Mouse (Mus musculus) forebrain, postnatal 0 days (tissue): ENCODE results near the gene Tspan5. TPM values are rescaled to one million over a fixed set of nuclear protein-coding genes. Genes with fewer than 3 reads are reported as not detected.

Source experiments
- ATAC-seq: fragments of 200-750 bp; cut with Nextera tagmentation; 2 replicates; pipeline ENCODE4 v1.8.0; 2017; ENCODE audit warnings: mild to moderate bottlenecking, moderate library complexity
- DNase-seq: peaks from one replicate; pipeline ENCODE4 v3.0.0-alpha.2; 2015
- H3K27ac ChIP-seq: fragments of 300-500 bp; sonication (generic); 2 replicates; pipeline ENCODE4 v1.5.1; 2014; ENCODE audit warnings: low read depth, mild to moderate bottlenecking, antibody characterized with exemption, low read length, moderate library complexity, mixed read lengths
- H3K27me3 ChIP-seq: fragments of 300-500 bp; sonication (generic); 2 replicates; pipeline ENCODE4 v1.6.1; 2014; ENCODE audit warnings: mild to moderate bottlenecking, low read length, mixed read lengths; ENCODE audit not compliant: insufficient read depth
- H3K36me3 ChIP-seq: fragments of 300-500 bp; sonication (generic); 2 replicates; pipeline ENCODE4 v1.6.1; 2014; ENCODE audit warnings: mild to moderate bottlenecking, moderate library complexity; ENCODE audit not compliant: insufficient read depth
- H3K4me1 ChIP-seq: fragments of 300-500 bp; sonication (generic); 2 replicates; pipeline ENCODE4 v1.6.1; 2014; ENCODE audit warnings: antibody characterized with exemption; ENCODE audit not compliant: insufficient read depth
- H3K4me2 ChIP-seq: fragments of 300-500 bp; sonication (generic); 2 replicates; pipeline ENCODE4 v1.6.1; 2014; ENCODE audit warnings: low read depth, mild to moderate bottlenecking, moderate library complexity
- H3K4me3 ChIP-seq: fragments of 300-500 bp; sonication (generic); 2 replicates; pipeline ENCODE4 v1.5.1; 2014; ENCODE audit warnings: low read depth, low read length, mixed read lengths
- H3K9ac ChIP-seq: fragments of 300-500 bp; sonication (generic); 2 replicates; pipeline ENCODE4 v1.6.1; 2014; ENCODE audit warnings: mild to moderate bottlenecking
- H3K9me3 ChIP-seq: fragments of 300-500 bp; sonication (generic); 2 replicates; pipeline ENCODE4 v1.6.1; 2016; ENCODE audit warnings: low read length
- CTCF ChIP-seq: sonication (generic); IDR thresholded peaks from 2 replicates; pipeline ENCODE4 v1.5.1; 2016; ENCODE audit warnings: antibody characterized with exemption, control low read depth, low read depth
- WGBS: fragments of 180-500 bp; shearing (Covaris S2); extraction: QIAGEN DNeasy Blood & Tissue Kit; methylation state at CpG from one replicate; pipeline ENCODE4 v1.1.7; 2014; 5-methylcytosine and 5-hydroxymethylcytosine counted together
- polyA plus RNA-seq: library from polyadenylated mRNA; unstranded; fragments of >200 nt; fragmentation: Nextera tagmentation; extraction: Ambion mirVana; gene quantifications from 2 replicates; pipeline ENCODE4 v1.2.1, GENCODE M21; 2015
- total RNA-seq: library from RNA; depleted of rRNA; stranded (reverse); fragments of >200 nt; gene quantifications from 2 replicates; pipeline ENCODE4 v1.2.3, GENCODE M21; 2014

Gene Tspan5
- total and polyA plus RNA-seq, 2 experiments from 2014 or later = 96.8 to 149 TPM

DNA sequence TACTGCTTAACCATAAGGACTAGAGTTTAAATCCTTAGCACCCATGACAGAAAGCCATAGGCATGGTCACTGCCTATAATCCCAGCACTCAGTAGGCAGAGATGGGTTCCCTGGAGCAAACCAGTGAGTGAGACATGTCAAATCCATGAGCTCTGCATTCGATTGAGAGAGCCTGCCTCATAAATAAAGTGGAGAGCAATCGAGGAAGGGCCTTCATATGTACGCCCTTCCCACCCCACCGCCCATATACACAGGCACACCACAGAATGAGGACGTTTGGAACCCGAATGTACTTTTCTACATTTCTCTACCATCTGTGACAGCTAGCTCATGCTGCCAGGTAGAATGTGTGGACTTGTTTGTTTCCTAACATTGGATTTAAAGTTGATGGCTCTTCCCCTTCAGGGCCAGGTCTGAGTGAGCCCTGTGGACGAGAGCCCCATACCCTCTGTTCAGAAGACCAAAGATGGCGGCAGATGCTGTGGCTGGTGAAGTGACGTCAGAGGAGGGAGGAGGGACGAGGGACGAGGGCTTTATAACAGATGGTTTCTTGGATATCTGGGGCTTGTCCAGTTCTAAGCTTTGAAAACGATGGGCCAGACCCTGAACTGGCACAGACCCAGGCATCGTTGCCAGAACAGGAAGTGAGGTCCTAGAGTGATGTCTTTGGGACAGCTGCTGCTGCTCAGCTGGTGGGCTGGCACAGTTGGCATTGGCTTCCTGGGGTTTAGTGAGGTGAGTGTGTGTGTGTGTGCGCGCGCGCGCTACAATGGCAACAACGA lies 42.1 kb downstream of the Tspan5 start:
- ATAC-seq (peak; percentile 63), DNase-seq (peak; percentile 75)
- H3K4me2 ChIP-seq = peak overlapping the region; percentile 17; the same call in 1 of the 2 replicates
- H3K4me3 ChIP-seq = no peak overlapping the region
- WGBS = 59% methylated on average over 19 of the region's 19 CpGs
- H3K27me3 ChIP-seq = no peaks in the 10 kb centered on the region
- H3K9ac ChIP-seq = no peak overlapping the region
- TF ChIP-seq CTCF = no peak
- H3K27ac ChIP-seq = peak overlapping the region; percentile 50; the same call in 1 of the 2 replicates
- H3K36me3 ChIP-seq = no peaks in the 10 kb centered on the region
- peaks cover 22% of the 10 kb centered on the region for H3K4me1 ChIP-seq
- no peaks in the 10 kb centered on the region for H3K9me3 ChIP-seq

DNA sequence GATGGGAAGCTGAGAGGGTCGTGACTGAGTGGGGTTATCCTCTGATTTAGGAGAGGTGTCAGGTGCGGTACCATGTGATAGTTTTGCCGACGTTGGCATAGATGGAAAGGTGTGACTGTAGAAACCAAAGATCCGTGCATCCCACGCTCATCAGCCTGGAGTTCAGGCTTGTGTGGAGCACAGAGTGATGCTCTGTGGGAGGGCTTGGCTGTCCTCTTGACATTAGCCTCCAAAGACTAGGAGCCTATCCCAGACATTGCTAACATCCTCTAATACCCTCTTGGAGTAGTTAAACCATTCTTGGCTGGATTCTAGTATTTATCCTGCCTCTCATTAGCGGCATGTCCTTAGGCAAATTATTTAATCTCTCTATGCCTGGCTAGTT lies 42.6 kb downstream of the Tspan5 start:
- H3K27me3 ChIP-seq = no peaks in the 10 kb centered on the region
- TF ChIP-seq CTCF = no peak
- peak; percentile 24; the same call in 1 of the 2 replicates for ATAC-seq
- H3K27ac ChIP-seq = no peak overlapping the region
- H3K36me3 ChIP-seq = no peaks in the 10 kb centered on the region
- no peak for DNase-seq
- H3K9me3 ChIP-seq = no peaks in the 10 kb centered on the region
- no peak overlapping the region for H3K4me3 ChIP-seq
- peak overlapping the region; percentile 17; the same call in 1 of the 2 replicates for H3K4me2 ChIP-seq
- H3K4me1 ChIP-seq = peaks cover 25% of the 10 kb centered on the region
- 60% methylated on average over 7 of the region's 7 CpGs for WGBS
- no peak overlapping the region for H3K9ac ChIP-seq

DNA sequence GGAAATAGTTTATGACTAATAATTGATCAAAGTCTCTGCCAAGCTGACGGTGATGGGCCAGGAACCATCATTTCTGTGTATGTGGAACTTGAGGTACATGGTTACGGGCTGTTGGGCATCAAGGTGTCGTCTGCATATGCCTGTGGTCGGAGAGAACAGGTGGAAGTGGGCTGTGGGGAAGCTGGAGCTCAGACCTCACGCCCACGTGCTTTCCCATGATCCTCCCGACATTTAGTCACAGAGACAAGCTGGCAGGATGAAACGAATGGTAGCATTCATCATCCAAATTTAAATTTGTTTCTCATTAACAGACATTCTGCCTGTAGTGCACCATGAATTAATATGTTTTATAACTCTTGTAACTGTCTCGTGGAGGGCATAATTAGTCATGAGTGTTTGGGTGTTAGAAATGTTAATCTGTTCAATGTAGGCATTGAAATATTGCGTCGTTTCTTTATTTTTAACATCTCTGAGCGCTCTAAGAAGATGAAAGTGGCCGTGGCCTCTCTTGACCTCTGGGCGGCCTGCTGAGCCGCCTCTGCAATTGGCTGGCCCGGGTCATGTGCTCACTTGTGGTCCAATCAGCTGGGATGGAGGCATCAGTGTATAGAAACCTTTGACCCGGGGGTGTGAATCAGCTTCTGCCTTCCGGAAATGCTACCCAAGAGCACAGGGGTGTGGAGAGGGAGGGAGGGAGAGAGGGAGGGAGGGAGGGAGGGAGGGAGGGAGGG lies 45.9 kb downstream of the Tspan5 start:
- Histone ChIP-seq H3K9me3 (no peaks in the 10 kb centered on the region), H3K4me1 (peaks cover 22% of the 10 kb centered on the region; the same call in 1 of the 2 replicates), H3K9ac (no peak overlapping the region), H3K27ac (no peak overlapping the region), H3K36me3 (no peaks in the 10 kb centered on the region), H3K4me3 (no peak overlapping the region), H3K4me2 (no peak overlapping the region), H3K27me3 (no peaks in the 10 kb centered on the region)
- ATAC-seq (peak; percentile 12; the same call in 1 of the 2 replicates), DNase-seq (no peak)
- TF ChIP-seq CTCF = no peak
- WGBS = 72% methylated on average over 18 of the region's 18 CpGs

DNA sequence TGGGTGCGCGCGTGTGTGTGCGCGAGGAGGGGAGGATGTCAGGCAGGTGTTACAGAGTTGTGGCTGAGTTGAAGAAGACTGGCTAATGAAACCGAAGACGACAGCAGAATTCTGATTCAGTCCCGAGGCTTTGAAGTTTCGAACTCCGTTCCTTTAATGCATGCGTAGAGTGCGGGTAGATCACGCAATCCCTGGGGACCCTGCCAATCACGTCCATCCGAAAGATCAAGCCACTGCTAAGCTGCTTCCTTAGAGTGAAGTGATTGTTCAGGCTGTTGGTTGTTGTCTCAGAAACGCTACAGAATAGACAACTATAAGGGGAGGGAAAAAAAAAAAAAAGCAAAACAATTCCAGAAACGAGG lies 46.5 kb downstream of the Tspan5 start:
- Histone ChIP-seq H3K4me3 (no peak overlapping the region), H3K27me3 (no peaks in the 10 kb centered on the region), H3K4me2 (no peak overlapping the region), H3K36me3 (no peaks in the 10 kb centered on the region), H3K9ac (no peak overlapping the region), H3K9me3 (no peaks in the 10 kb centered on the region), H3K27ac (0 out of 2 replicates have a peak overlapping the region, but pooled peaks have one; percentile 35), H3K4me1 (peaks cover 19% of the 10 kb centered on the region; the same call in 1 of the 2 replicates)
- 41% methylated on average over 17 of the region's 17 CpGs for whole genome bisulfite sequencing
- no peak for DNase-seq
- no peak for TF ChIP-seq CTCF
- no peak for ATAC-seq

DNA sequence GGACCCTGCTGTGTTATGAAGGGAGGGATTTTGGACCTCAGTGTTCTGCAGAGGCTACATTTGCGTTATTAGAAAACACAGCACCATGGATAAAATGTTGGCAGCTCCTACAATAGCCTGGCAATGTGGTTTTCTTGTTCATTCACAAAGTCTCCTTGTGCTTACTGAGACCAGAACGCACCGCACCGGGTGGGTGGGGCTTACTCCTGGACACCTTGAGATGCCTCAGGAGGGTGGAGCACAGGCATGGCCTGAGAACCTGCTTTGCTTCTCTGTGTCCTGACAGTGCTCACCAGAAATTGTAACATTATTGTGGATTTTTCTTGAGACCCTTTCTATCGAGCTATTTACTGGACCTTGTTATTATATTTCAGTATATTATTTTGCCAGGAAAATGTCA lies 47.3 kb downstream of the Tspan5 start:
- ATAC-seq (no peak), DNase-seq (no peak)
- WGBS = 64% methylated on average over 5 of the region's 5 CpGs
- TF ChIP-seq CTCF = no peak
- H3K9me3 ChIP-seq = no peaks in the 10 kb centered on the region
- no peaks in the 10 kb centered on the region for H3K36me3 ChIP-seq
- peaks cover 11% of the 10 kb centered on the region; the same call in 1 of the 2 replicates for H3K4me1 ChIP-seq
- H3K27ac ChIP-seq = 0 out of 2 replicates have a peak overlapping the region, but pooled peaks have one; percentile 4
- no peak overlapping the region for H3K4me2 ChIP-seq
- no peak overlapping the region for H3K9ac ChIP-seq
- no peak overlapping the region for H3K4me3 ChIP-seq
- no peaks in the 10 kb centered on the region for H3K27me3 ChIP-seq

DNA sequence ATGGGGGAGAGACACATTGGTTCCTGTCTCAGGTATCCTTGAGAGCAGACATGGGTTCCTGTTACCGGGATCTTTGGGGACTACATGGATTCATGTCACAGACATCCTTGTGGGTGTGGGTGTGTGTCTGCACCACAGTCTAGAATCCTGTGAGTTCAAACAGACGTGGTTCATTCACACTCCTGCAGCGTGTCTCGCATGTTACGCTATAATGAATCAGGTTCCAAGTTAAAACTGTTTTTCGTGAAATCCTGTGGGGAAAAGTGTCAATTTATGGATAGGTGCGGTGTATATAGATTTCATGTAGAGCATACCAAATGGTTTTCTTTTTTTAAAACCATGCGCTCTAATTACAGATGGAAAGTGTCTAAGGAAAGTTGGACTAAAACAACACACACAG lies 52.5 kb downstream of the Tspan5 start:
- no peaks in the 10 kb centered on the region for H3K36me3 ChIP-seq
- no peak for TF ChIP-seq CTCF
- H3K9ac ChIP-seq = no peak overlapping the region
- ATAC-seq (peak; percentile 44; the same call in 1 of the 2 replicates), DNase-seq (no peak)
- H3K4me2 ChIP-seq = no peak overlapping the region
- H3K4me1 ChIP-seq = peaks cover under 1% of the 10 kb centered on the region; the same call in 1 of the 2 replicates
- no peaks in the 10 kb centered on the region for H3K9me3 ChIP-seq
- no peak overlapping the region for H3K4me3 ChIP-seq
- no peak overlapping the region for H3K27ac ChIP-seq
- 75% methylated on average over 8 of the region's 8 CpGs for WGBS
- no peaks in the 10 kb centered on the region for H3K27me3 ChIP-seq

DNA sequence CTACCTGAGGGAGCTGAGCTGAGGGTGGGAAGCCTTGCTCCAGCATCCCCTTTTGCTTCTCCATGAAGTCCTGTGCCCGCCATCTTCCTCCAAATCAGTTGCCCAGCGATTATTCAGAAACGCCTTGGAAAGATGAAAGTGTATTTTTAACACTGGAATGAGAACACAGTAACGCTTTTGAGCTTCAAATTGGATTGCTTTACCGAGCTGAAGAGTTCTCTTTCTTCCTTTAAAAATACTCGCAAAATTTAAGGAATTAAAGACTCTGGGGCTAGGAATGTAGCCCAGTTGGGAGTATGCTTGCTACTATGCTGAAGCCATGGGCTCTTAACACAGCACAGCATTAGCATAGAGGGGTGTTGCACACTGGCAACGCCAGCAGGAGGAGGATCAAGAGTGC lies 54.0 kb downstream of the Tspan5 start:
- 57% methylated on average over 7 of the region's 7 CpGs for WGBS
- Histone ChIP-seq H3K27me3 (no peaks in the 10 kb centered on the region), H3K27ac (peak overlapping the region; percentile 75), H3K4me2 (no peak overlapping the region), H3K4me1 (peaks cover 15% of the 10 kb centered on the region), H3K36me3 (no peaks in the 10 kb centered on the region), H3K9me3 (no peaks in the 10 kb centered on the region), H3K9ac (no peak overlapping the region), H3K4me3 (no peak overlapping the region)
- ATAC-seq (peak; percentile 54), DNase-seq (peak; percentile 38)
- TF ChIP-seq CTCF = no peak
